Mouse (Mus musculus) A20 (cell line): Measurements from ENCODE around the gene Trmt2a.

Experiments
- DNase-seq: peaks from one replicate; pipeline ENCODE4 v3.0.0-alpha.2; 2011; ENCODE audit warnings: low read depth, low spot score

Gene Trmt2a

DNA sequence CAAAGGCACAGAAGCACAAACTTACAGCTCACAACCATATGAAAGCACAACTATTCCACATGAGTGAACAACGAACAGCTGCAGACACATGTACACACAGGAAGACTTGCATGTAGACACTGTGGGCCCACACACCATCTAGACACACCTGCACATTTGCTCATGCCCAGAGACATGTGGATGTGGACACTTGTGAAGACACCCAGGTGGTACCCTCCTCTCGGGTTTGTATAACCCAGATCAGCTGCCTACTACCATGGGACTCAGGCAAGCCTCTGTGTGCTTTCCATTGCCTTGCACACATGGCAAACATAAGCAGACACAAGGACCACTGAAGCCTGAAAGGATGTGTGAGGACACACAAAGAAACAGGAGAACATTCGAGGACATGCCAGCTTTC, 17.4 kb upstream of the Trmt2a start:
- DNase-seq, result peak; percentile 36

DNA sequence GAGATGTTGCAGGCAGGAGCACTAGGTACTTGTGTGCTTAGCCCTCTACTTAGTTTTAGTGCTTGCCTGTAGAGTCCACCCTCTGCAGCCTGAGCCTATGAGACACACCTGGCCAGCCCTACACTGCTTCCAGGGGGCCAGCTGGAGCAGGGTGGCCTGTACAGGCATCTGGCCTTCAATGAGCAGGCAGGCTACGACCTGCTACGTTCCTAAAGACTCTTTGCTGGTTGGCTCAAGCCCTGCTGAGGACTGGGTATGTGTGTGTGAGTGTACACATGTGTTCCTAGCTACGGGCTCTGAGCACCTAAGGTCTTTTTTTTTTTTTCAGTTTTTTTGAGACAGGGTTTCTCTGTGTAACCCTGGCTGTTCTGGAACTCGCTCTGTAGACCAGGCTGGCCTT, 17.0 kb upstream of the Trmt2a start:
- no peak for DNase-seq

DNA sequence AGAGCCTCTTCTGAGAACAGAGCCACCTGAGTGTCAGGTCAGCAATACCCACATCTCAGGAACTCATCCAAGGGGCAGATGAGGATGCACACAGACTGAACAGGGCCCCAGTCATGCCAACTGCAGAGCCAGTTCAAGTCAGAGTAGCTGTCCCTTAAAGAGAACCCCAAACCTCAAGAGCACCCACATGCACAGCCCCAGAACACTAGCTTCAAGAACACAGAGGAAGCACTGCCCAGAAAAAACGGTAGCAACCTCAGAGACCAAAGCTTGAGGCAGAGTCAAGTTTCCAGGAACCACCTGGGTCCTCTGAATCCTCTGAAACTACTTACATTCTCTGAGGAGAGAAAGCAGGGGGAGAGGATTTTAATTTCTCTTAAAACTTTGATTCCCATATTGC, 15.0 kb upstream of the Trmt2a start:
- DNase-seq, result no peak

DNA sequence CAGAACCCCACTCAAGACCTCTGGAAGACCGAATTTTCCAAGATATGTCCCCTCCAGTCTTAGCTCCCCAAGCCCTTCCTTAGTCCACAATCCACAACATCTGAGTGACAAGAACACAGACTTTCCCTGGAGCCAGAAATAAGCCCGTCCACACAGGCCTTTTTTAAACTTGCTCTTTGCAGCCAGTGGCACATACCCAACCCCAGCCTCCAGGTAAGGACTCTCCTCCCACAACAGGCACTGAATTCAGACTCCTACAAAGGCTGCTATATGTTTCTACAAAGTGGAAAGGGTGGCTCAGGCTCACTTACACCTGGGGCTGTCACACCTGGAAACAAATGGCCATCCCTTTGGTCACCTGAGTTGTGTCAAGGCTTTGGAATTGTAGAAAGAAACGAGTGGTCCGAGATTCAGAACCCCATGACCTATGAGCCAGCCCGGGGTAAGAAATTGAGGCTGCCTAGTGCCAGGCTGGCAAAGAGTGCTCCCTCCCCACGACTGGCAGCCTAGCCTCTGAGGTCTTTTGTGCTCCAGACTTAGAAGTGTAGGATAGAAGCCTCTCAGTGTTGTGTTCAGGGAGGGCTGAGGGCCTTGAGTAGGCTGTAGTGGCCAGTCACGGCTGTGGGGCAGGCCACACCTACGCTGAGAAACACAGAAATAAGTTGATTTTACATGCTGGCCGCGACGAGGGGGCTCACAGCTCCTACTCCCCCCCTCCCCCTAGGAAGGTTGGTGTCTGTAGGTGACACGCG, 14.4 kb upstream of the Trmt2a start:
- DNase-seq, result peak; percentile 32

DNA sequence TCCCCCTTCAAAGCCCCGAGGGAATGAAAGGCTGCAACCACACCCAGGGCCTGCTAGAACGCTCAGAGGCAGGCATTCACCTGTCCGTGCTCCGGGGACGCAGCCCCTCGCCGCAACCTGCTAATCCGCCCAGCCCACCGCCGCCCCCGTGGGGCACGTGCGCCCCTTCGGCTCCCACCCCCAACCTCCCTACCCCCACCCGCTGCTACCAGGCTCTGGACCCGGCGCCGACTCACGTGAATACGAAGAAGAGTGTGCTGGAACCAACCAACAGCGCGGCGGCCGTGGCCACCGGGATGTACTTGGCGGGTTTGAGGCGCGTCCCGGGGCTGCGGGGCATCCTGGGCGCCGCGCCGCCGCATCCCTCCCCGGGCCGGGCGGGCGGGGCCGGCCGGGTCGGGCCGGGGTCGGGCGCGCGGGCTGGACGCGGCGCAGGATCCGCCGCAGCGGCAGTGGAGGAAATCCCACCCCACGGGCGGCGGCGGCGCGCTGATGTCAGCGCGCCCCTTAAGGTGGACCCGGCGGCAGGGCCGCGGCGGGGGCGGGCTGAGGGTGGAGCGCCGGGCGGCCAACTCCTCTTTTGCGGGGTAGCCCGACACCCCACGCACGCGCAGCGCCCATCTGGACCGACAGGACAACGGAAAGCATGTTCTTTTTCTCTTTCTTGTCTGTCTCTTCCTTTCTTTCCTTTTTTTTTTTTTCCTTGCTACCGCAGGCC, 13.6 kb upstream of the Trmt2a start, which contains the start of gene Zdhhc8:
Gene Zdhhc8 (minus strand): TSS at position 466 of the 718 bp plus-strand sequence.
- DNase-seq, result peak; percentile 77

DNA sequence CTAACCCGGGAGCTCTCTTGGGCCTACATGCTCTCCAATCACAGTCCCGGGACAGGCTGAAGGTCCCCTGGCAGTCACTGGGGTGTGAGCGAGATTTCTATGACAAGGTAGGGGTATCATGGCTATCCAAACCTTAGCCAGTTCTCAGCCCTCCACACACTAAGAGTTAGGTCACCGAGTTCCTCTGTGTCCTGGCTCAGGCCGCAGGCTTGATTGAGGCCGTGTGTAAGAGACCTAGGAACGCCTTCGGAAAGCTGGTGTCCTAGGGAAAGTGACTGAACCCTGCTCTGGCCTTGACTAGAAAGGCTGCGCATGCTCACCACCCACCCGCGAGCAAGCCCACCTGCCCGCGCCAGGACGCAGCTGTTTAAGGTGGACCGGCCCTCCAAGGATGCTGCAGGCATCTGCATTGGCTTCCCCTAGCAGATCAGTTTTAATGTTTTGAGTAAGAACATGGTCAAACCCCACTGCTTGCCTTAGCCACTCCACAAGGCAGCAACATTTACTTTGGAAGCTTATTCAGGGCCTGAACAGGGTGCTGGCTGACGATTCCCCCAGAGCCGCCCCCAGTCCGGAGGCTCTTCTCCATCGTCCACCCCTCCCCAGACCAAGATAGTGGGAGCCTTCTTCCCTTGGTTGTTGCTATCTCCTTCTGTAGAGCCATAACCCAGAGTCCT, 13.0 kb upstream of the Trmt2a start:
- DNase-seq, result peak; percentile 70

DNA sequence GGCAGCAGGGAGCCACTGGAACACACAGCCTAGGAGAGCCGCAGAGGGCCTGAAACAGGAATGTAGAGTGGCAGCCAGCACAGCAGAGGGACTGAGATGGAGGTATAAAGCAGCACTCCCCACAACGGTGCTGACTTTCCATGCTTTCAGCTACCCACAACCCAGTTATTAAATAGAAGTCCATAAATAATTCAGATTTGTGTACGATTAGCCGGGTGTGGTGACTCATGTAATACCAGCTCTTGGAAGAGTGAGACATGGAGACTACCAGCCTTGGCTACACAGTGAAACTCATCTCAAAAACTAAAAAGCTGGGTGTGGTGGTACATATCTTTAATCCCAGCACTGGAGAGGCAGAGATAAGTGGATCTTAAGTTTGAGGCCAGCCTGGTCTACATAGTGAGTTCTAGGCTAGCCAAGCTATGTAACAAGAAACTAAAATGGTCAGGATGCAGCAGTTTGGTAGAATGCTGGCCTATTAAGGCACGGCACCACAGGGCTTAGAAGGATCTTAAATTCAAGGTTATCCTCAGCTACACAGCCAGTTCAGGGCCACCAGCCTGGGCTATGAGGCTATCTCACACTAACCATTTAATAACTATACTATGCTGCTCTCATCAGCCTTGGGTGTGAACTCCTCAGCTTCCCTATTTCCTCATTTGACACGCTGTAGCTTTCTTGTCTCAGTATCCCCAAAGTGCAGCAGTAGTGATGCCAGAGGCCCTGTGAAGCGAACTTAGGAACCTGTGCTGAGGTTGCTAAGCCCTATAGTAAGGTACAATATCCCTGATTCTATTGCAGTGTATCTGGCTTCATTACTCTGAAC, 11.6 kb upstream of the Trmt2a start:
- DNase-seq, result peak; percentile 16

DNA sequence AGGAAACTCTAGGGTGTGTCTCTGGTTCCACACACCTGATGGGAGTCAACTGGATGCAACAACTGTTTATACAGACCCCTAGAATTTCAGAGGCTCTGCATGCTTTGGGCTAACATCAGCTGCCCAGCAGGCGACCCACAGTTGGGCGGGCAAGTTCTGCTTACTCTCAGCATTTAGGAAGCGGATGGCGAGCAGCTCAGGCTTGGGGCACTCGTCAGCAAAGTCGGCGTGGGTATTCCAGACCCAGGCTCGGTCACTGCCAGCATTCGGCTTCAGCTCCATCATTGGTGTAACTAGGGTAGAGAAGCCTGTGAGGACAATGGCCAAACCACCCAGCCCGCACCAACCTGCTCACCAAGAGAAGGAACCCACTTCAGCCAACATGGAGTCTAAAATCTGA, 6.9 kb upstream of the Trmt2a start:
- no peak for DNase-seq

DNA sequence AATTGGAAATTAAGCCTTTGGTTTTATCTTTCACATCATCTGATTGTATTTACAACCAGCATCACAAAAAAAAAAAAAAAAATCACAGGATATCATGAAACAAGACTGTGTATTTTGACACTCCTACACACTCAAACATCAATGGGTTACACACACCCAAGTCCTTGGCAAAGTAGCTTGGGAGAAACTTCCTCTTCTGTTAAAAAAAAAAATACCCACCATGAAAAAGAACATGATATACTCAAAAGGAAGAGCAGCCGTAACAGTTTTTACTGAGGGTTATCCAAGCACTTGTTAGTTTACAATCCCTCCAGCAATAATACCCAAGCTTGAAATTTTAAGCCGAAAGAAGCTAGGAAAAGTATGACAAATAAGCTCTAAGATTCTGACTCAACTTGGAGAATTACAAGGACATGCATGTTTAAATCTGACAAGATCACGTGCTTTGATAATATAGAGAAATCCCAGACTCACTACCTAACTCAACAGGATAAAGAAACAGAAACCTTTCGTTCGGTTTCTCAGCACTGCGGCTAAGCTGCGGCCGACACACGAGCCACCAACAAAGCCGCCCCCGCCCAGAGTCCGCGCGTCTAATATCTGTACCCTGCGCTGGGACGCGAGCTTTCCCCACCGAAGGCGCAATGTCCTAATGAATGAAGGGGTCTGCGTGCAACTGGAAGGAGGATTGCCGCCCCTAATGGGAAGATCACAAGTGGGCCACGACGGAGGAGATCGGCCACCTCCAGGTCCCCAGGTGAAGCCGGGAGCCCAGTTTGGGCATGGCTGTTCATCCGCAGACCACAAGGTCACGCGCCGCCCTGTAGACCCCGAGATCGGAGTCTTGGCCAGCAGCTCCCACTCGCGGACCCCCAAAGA, 719 bp upstream of the Trmt2a start:
- DNase-seq, result no peak

DNA sequence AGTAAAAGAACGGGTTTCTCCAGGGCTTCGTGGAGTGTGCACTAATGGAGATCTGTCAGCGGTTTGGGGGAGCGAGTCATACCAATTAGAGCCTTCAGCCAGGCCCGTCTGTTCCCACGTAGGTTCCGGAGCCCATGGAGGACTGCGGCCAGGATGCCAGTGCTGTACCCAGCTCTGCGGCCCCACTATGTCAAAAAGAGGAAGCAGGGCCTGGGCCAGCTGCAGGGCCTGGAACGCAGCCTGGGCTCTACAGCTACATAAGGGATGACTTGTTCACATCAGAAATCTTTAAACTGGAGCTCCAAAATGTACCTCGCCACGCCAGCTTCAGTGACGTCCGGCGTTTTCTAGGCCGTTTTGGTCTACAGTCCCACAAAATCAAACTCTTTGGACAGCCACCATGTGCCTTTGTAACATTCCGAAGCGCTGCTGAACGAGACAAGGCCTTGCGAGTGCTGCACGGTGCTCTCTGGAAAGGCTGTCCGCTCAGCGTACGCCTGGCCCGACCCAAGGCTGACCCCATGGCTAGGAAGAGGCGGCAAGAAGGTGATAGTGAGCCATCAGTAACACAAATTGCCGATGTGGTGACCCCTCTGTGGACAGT, 987 bp downstream of the Trmt2a start:
- peak; percentile 90 for DNase-seq

DNA sequence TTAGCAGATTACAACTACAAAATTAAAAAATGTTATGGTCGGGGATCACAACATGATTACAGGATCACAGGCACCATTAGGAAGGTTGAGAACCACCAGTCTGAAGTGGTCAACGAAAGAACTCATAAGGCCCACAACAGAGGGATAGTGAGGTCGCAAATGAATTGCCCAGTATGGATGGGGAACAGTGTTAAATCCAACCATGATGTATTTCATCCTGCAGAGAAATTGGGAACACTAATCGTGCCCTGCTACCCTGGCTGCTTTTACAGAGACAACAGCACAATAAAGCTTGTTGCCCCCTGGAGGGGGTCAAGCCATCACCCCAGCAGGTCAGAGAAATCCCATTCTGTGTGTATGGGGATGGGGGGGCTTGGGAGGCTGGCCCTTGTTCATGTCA, 1.8 kb downstream of the Trmt2a start:
- peak; percentile 18 for DNase-seq

DNA sequence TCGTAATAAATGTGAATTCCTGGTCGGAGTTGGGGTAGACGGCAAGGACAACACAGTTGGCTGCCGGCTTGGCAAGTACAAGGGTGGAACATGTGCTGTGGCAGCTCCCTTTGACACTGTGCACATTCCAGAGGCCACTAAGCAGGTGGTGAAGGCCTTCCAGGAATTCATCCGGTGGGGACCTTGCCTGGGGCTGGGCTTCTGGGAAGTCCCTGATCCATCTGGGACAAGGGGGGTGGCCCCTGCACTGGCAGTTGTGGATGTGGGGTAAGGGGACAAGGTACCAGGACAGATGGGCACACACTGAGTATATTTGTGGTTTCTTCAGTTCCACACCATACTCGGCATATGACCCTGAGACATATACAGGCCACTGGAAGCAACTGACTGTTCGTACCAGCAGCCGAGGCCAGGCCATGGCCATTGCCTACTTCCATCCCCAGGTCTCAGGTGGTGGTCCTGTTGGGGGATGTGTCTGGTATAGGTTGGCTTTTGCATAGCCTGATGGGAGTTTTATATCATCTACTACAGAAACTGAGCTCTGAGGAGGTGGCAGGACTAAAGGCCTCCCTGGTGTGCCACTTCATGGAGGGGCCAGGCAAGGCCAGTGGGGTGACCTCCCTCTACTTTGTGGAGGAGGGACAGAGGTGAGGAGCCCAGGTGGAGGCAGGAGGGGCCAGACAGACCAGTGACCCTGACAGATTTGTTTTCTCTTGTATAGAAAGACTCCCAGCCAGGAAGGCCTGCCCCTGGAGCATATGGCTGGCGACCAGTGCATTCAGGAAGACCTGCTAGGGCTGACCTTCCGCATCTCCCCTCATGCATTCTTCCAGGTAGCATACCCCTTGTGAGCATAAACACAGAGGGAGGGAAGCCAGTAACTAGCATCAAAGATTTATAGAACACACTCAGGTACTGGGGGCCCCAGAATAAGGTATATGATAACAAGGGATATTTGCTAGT, 2.6 kb downstream of the Trmt2a start:
- peak; percentile 12 for DNase-seq

DNA sequence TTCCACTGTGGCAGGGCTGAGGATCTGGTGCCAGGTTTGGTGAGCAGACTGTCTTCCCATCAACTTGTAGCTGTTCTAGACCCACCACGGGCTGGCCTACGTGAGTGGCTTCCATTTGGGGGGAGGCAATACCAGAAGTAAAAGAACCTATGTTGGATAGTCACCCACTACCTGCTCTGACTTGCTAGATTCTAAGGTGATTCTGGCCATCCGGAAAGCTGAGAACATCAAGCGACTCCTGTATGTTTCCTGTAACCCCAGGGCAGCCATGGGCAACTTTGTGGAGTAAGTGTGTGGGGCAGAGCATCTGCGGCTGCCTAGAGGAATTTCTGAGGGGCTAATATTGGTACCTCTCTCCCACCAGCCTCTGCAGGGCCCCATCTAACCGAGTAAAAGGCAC, 4.3 kb downstream of the Trmt2a start:
- no peak for DNase-seq

DNA sequence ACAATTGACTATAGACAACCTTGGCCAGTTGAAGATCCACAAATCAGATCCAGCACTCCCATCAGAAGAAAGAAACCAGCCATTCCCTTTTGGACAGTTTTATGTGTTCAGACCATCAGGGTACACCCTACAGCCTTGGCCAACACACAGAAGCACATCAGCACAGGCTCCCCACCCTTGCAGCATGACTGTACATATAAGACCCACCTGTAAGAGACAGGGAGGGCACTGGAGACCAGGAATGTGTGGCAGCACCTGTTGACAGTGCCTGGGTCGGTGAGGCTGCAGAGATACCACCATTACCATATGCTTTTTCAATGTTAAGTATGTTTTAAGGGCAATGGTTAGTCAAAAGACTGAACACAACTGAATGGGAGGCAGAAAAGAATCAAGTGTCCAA, 5.4 kb downstream of the Trmt2a start:
- peak; percentile 11 for DNase-seq

DNA sequence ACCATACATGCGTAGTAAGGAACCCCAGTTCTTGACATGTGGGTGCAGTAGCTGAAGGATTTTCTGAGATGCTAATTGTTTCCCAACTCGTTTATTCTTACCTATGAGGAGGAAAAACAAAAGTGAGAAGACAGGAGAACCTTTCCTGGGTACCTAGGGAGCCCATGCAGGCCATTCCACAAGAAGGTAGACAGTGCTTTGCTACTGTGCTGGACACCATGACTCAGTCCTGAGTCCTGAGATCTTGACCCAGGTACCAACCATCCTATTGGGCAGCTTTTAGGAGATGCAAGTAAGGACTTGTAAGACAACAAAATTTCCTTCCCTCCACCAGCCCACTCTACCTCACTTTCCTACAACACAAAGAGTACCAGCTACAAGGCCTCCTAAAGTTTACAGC, 9.7 kb downstream of the Trmt2a start, which contains the start of gene Gm49776:
Gene Gm49776 (minus strand): TSS at position 101 of the 400 bp plus-strand sequence.
- no peak for DNase-seq

DNA sequence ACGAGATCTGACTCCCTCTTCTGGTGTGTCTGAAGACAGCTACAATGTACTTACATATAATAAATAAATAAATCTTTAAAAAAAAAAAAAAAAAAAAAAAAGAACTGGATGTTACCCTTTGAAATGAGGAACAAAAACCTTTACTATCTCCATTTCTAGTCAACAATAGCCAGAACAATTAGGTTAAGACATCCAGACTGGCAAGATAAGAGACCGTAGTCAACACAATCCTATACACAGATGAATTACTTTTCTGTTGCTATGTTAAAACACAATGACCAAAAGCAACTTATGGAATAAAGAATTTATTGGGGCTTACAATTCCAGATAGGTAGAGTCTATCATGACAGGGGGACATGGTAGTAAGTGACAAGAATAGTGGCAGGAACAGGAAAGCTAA, 16.5 kb downstream of the Trmt2a start:
- DNase-seq, result no peak

DNA sequence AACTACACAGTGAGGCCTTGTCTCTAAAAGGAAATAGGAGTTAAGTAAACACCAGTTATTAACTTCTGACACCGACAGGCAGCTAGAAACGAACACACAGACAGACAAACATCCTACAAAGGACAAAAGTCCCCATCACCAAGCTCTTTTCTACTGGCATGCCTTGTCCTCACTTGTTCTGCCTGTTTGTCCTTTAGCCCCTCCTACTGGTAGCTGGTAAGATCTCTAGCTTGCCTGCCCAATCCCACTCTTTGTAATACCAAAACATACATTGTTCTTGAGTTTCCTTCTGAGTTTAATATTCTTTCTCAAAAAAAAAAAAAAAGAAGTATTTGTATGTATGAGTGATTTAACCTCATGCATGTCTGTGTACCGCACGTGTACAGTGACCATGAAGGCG, 19.7 kb downstream of the Trmt2a start:
- DNase-seq, result peak; percentile 44

DNA sequence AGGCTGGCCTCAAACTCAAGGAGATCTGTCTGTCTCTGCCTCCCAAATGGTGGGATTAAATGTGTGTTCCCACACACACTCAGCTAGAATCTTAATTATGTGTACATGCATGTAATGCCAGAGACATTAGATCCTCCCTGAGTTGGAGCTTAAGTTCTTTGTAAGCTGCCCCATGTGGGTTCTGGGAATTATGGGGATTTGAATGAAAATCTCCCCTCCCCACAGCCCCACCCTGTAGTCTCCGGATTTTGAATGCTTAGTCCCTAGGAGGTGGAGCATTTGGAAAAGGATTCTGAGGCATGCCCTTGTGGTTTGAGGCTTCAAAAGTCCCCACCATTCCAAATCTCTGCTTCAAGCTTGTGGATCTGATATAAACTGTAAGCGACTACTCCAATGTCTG, 26.7 kb downstream of the Trmt2a start:
- DNase-seq, result no peak

DNA sequence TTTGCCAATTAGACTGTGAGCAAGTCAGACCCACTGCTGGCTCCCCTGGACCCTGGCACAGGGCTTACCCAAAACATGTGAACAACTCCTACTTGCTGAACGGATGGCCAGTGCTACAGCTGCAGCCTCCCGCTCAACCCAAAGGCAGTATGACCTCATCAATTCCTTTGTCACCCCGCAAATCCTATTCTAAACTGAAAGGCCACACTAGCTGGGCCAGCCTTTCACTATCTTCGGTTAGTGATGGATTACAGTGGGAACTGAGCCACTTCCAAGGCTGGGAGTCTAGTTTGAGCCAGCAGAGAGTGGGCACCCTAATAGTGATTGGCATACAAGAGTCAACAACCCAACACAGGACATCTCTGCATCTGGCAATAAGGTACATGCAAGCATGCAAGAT, 39.7 kb downstream of the Trmt2a start:
- DNase-seq, result peak; percentile 38
